Mouse (Mus musculus) stomach, embryonic 14.5 days (tissue): ENCODE measurements around the gene Tmem189. TPM values are rescaled to one million over a fixed set of nuclear protein-coding genes. Genes with fewer than 3 reads are reported as not detected.
A peak's percentile ranks its signal among the peaks of the same experiment; 100 is the strongest.

Source experiments
- ATAC-seq: fragments of 200-750 bp; cut with Nextera tagmentation; 2 replicates; pipeline ENCODE4 v1.8.0; 2017; ENCODE audit warnings: low read depth, moderate TSS enrichment; ENCODE audit not compliant: insufficient number of reproducible peaks, insufficient read depth, low FRiP score
- H3K27ac ChIP-seq: fragments of 300-500 bp; sonication (generic); 2 replicates; pipeline ENCODE4 v1.5.1; 2014; ENCODE audit warnings: mild to moderate bottlenecking, low read length, moderate library complexity, mixed read lengths
- H3K27me3 ChIP-seq: fragments of 300-500 bp; sonication (generic); 2 replicates; pipeline ENCODE4 v1.6.1; 2014; ENCODE audit warnings: low read length, control low read depth, mixed read lengths; ENCODE audit not compliant: control insufficient read depth, insufficient read depth
- H3K36me3 ChIP-seq: fragments of 300-500 bp; sonication (generic); 2 replicates; pipeline ENCODE4 v1.6.1; 2014; ENCODE audit warnings: mild to moderate bottlenecking, control low read depth, low read length, moderate library complexity, mixed read lengths; ENCODE audit not compliant: control insufficient read depth, insufficient read depth
- H3K4me1 ChIP-seq: fragments of 300-500 bp; sonication (generic); 2 replicates; pipeline ENCODE4 v1.6.1; 2014; ENCODE audit warnings: low read length, control low read depth, mixed read lengths; ENCODE audit not compliant: control insufficient read depth, insufficient read depth
- H3K4me2 ChIP-seq: fragments of 300-500 bp; sonication (generic); replicated peaks from 2 replicates; pipeline ENCODE4 v1.6.1; 2014; ENCODE audit warnings: low read depth, low read length, control low read depth
- H3K4me3 ChIP-seq: fragments of 300-500 bp; sonication (generic); 2 replicates; pipeline ENCODE4 v1.5.1; 2014; ENCODE audit warnings: low read depth, low read length, control low read depth
- H3K9ac ChIP-seq: fragments of 300-500 bp; sonication (generic); replicated peaks from 2 replicates; pipeline ENCODE4 v1.6.1; 2014; ENCODE audit warnings: low read depth, mild to moderate bottlenecking, control low read depth, low read length, moderate library complexity, mixed read lengths
- H3K9me3 ChIP-seq: fragments of 300-500 bp; sonication (generic); 2 replicates; pipeline ENCODE4 v1.6.1; 2016; ENCODE audit warnings: low read depth, low read length, control low read depth; ENCODE audit not compliant: control insufficient read depth
- WGBS: fragments of 180-500 bp; shearing (Covaris S2); extraction: QIAGEN DNeasy Blood & Tissue Kit; methylation state at CpG from one replicate; pipeline ENCODE4 v1.1.7; 2014; 5-methylcytosine and 5-hydroxymethylcytosine counted together
- polyA plus RNA-seq: library from polyadenylated mRNA; unstranded; fragments of >200 nt; fragmentation: Nextera tagmentation; extraction: Ambion mirVana; gene quantifications from 2 replicates; pipeline ENCODE4 v1.2.1, GENCODE M21; 2014

Gene Tmem189
- polyA plus RNA-seq, 1 experiment from 2014 or later = 38.9 TPM

- H3K4me2 ChIP-seq = no peak overlapping the region
- peak overlapping the region; percentile 66; the same call in 1 of the 2 replicates for H3K27ac ChIP-seq
- H3K9ac ChIP-seq = no peak overlapping the region
- H3K36me3 ChIP-seq = no peaks in the 10 kb centered on the region
- ATAC-seq = no peak
- H3K4me1 ChIP-seq = peaks cover 33% of the 10 kb centered on the region
- H3K27me3 ChIP-seq = no peaks in the 10 kb centered on the region
- H3K9me3 ChIP-seq = no peaks in the 10 kb centered on the region
- no peak overlapping the region for H3K4me3 ChIP-seq
- 89% methylated on average over 6 of the region's 6 CpGs for WGBS
Measured at GRCm38 (mm10) chr2:167633537-167633872, 56.1 kb downstream of the Tmem189 start.

- peak overlapping the region; percentile 73 for H3K4me2 ChIP-seq
- H3K36me3 ChIP-seq = no peaks in the 10 kb centered on the region; the same call in 1 of the 2 replicates
- 71% methylated on average over 12 of the region's 12 CpGs for WGBS
- no peaks in the 10 kb centered on the region for H3K9me3 ChIP-seq
- H3K4me1 ChIP-seq = peaks cover 36% of the 10 kb centered on the region
- H3K27ac ChIP-seq = peak overlapping the region; percentile 83
- peak overlapping the region; percentile 90; the same call in 1 of the 2 replicates for H3K9ac ChIP-seq
- no peak for ATAC-seq
- H3K4me3 ChIP-seq = peak overlapping the region; percentile 89; the same call in 1 of the 2 replicates
- no peaks in the 10 kb centered on the region for H3K27me3 ChIP-seq
Measured at GRCm38 (mm10) chr2:167632731-167633536, 56.7 kb downstream of the Tmem189 start.

GRCm38 (mm10) chr2:167631591-167632448, 57.8 kb downstream of the Tmem189 start, which contains the start of gene Ube2v1:
Gene Ube2v1 (minus strand): TSS chr2:167632095.
- Histone ChIP-seq H3K27ac (peak within 1 kb of the TSS; percentile 83), H3K4me1 (peaks cover 36% of the 10 kb centered on the region), H3K9ac (peak within 1 kb of the TSS; percentile 90), H3K9me3 (no peaks in the 10 kb centered on the region), H3K36me3 (peaks cover 6% of the 10 kb centered on the region), H3K27me3 (no peaks in the 10 kb centered on the region), H3K4me2 (peak within 1 kb of the TSS; percentile 73), H3K4me3 (peak within 1 kb of the TSS; percentile 89)
- WGBS = under 1% methylated on average over 65 of the region's 87 CpGs
- peak; percentile 87 for ATAC-seq

GRCm38 (mm10) chr2:167631181-167631590, 58.4 kb downstream of the Tmem189 start:
- Histone ChIP-seq H3K4me3 (peak overlapping the region; percentile 89), H3K36me3 (peaks cover 8% of the 10 kb centered on the region), H3K9me3 (no peaks in the 10 kb centered on the region), H3K27ac (peak overlapping the region; percentile 83), H3K27me3 (no peaks in the 10 kb centered on the region), H3K9ac (peak overlapping the region; percentile 90), H3K4me1 (peaks cover 36% of the 10 kb centered on the region), H3K4me2 (peak overlapping the region; percentile 73)
- WGBS = under 1% methylated on average over 31 of the region's 31 CpGs
- ATAC-seq = no peak

GRCm38 (mm10) chr2:167630421-167630820, 59.2 kb downstream of the Tmem189 start:
- 63% methylated on average over 5 of the region's 5 CpGs for WGBS
- no peaks in the 10 kb centered on the region for H3K27me3 ChIP-seq
- H3K4me3 ChIP-seq = peak overlapping the region; percentile 89
- H3K27ac ChIP-seq = peak overlapping the region; percentile 83; the same call in 1 of the 2 replicates
- peak overlapping the region; percentile 90 for H3K9ac ChIP-seq
- peak overlapping the region; percentile 73 for H3K4me2 ChIP-seq
- peaks cover 36% of the 10 kb centered on the region for H3K4me1 ChIP-seq
- no peaks in the 10 kb centered on the region for H3K9me3 ChIP-seq
- H3K36me3 ChIP-seq = peaks cover 8% of the 10 kb centered on the region
- ATAC-seq = no peak

GRCm38 (mm10) chr2:167629665-167630209, 59.9 kb downstream of the Tmem189 start:
- H3K4me3 ChIP-seq = no peak overlapping the region
- peaks cover 8% of the 10 kb centered on the region for H3K36me3 ChIP-seq
- H3K9me3 ChIP-seq = no peaks in the 10 kb centered on the region
- no peaks in the 10 kb centered on the region for H3K27me3 ChIP-seq
- ATAC-seq = no peak
- no peak overlapping the region for H3K9ac ChIP-seq
- peak overlapping the region; percentile 73 for H3K4me2 ChIP-seq
- peaks cover 36% of the 10 kb centered on the region for H3K4me1 ChIP-seq
- WGBS = 75% methylated on average over 11 of the region's 11 CpGs
- H3K27ac ChIP-seq = peak overlapping the region; percentile 83; the same call in 1 of the 2 replicates

- ATAC-seq = peak; percentile 17; the same call in 1 of the 2 replicates
- WGBS = 54% methylated on average over 4 of the region's 4 CpGs
- Histone ChIP-seq H3K9ac (no peak overlapping the region), H3K9me3 (no peaks in the 10 kb centered on the region), H3K27me3 (no peaks in the 10 kb centered on the region), H3K4me1 (peaks cover 35% of the 10 kb centered on the region), H3K4me3 (no peak overlapping the region), H3K36me3 (peaks cover 8% of the 10 kb centered on the region), H3K27ac (no peak overlapping the region), H3K4me2 (no peak overlapping the region)
Measured at GRCm38 (mm10) chr2:167628872-167629271, 60.8 kb downstream of the Tmem189 start.

- ATAC-seq = no peak
- Histone ChIP-seq H3K27me3 (no peaks in the 10 kb centered on the region), H3K4me1 (peaks cover 26% of the 10 kb centered on the region), H3K4me2 (no peak overlapping the region), H3K9ac (no peak overlapping the region), H3K4me3 (no peak overlapping the region), H3K36me3 (peaks cover 8% of the 10 kb centered on the region), H3K9me3 (no peaks in the 10 kb centered on the region), H3K27ac (no peak overlapping the region)
- 96% methylated on average over 7 of the region's 7 CpGs for WGBS
Measured at GRCm38 (mm10) chr2:167627019-167627418, 62.6 kb downstream of the Tmem189 start.
